Mouse (Mus musculus): Measurements from ENCODE around the gene Tnnt3. TPM values are rescaled to one million over a fixed set of nuclear protein-coding genes. Genes with fewer than 3 reads are reported as not detected.

The Tnnt3 gene
- polyA plus RNA-seq, 1 experiment from 2014 or later = 1.6 TPM

GRCm38 (mm10) chr7:142478574-142478973 lies 20.1 kb upstream of the Tnnt3 start:
- no peak for ATAC-seq (replicated peaks)
- 39% methylated on average over 2 of the region's 2 CpGs for WGBS

DNA sequence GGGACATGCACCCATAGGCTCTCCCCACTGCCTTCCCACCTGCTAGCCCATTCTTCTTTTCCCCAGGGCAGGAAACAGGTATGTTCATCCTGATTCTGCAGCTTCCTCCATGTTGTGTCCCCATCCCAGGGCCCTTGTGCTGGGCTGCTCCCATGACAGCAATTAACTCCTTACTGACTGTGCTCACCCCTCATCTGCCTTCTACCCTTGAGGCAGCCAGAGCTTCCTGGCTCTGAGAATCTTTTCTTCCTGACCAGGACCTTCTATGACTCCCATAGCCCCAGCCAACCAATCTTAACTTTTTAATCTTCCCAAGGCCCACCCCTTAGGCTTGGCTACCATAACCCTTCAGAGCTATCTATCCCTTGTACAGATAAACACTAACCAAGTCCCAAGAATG lies 19.3 kb upstream of the Tnnt3 start:
- no peaks in the 10 kb centered on the region for H3K36me3 ChIP-seq (replicated peaks)
- no peaks in the 10 kb centered on the region for H3K9me3 ChIP-seq
- H3K9ac ChIP-seq = no peak overlapping the region
- no peak overlapping the region for H3K27ac ChIP-seq
- H3K27me3 ChIP-seq (replicated peaks) = no peaks in the 10 kb centered on the region
- no peak for ATAC-seq (replicated peaks)
- peaks cover 17% of the 10 kb centered on the region for H3K4me1 ChIP-seq
- H3K4me2 ChIP-seq = no peak overlapping the region
- no peak overlapping the region for H3K4me3 ChIP-seq

More at GRCm38 (mm10) chr7:142478574-142478973, 20.1 kb upstream of the Tnnt3 start:
- Histone ChIP-seq H3K27ac (no peak overlapping the region), H3K4me3 (no peak overlapping the region), H3K9ac (no peak overlapping the region), H3K4me2 (no peak overlapping the region), H3K36me3 (replicated peaks) (no peaks in the 10 kb centered on the region), H3K4me1 (peaks cover 17% of the 10 kb centered on the region), H3K9me3 (no peaks in the 10 kb centered on the region), H3K27me3 (replicated peaks) (no peaks in the 10 kb centered on the region)

- no peak for ATAC-seq (replicated peaks)
- WGBS = 93% methylated on average over 3 of the region's 3 CpGs
- Histone ChIP-seq H3K9me3 (no peaks in the 10 kb centered on the region), H3K4me2 (no peak overlapping the region), H3K36me3 (replicated peaks) (no peaks in the 10 kb centered on the region), H3K27me3 (replicated peaks) (no peaks in the 10 kb centered on the region), H3K4me1 (peaks cover 17% of the 10 kb centered on the region), H3K4me3 (no peak overlapping the region), H3K27ac (no peak overlapping the region), H3K9ac (no peak overlapping the region)
Measured at GRCm38 (mm10) chr7:142479886-142480285, 18.8 kb upstream of the Tnnt3 start.

- WGBS = 96% methylated on average over 3 of the region's 3 CpGs
- H3K9me3 ChIP-seq = no peaks in the 10 kb centered on the region
- H3K4me1 ChIP-seq = peaks cover 17% of the 10 kb centered on the region
- H3K27ac ChIP-seq = no peak overlapping the region
- H3K9ac ChIP-seq = no peak overlapping the region
- no peak for ATAC-seq (replicated peaks)
- H3K36me3 ChIP-seq (replicated peaks) = no peaks in the 10 kb centered on the region
- H3K4me3 ChIP-seq = no peak overlapping the region
- no peaks in the 10 kb centered on the region for H3K27me3 ChIP-seq (replicated peaks)
- no peak overlapping the region for H3K4me2 ChIP-seq
Measured at GRCm38 (mm10) chr7:142480661-142481060, 18.0 kb upstream of the Tnnt3 start.

DNA sequence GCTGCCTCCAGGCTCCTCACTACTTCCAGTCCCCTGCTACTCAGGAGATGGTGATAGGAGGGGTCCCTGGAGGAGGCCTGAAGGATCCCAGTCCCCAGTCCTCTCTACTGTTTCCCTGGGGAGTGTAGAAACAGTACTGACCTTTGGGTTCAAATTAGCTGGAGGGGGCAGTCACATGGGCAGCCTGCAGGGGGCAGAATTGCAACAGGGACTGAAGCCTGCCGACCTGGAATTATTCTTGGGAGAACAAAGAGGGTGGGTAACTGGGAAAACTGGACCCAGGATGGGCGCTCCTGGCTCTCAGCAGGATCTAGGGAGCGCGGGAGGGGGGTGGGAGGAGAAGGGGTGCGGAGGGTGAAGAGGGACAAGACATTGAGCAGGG lies 17.5 kb upstream of the Tnnt3 start:
- peak overlapping the region; percentile 42; the same call in 1 of the 2 replicates for H3K27ac ChIP-seq
- H3K9ac ChIP-seq = peak overlapping the region; percentile 47; the same call in 1 of the 2 replicates
- peak overlapping the region; percentile 52 for H3K4me2 ChIP-seq
- H3K4me3 ChIP-seq = peak overlapping the region; percentile 19
- no peak for ATAC-seq (replicated peaks)
- H3K36me3 ChIP-seq (replicated peaks) = no peaks in the 10 kb centered on the region
- H3K27me3 ChIP-seq (replicated peaks) = no peaks in the 10 kb centered on the region
- H3K9me3 ChIP-seq = no peaks in the 10 kb centered on the region
- peaks cover 17% of the 10 kb centered on the region for H3K4me1 ChIP-seq
- WGBS = 4% methylated on average over 5 of the region's 5 CpGs

- Histone ChIP-seq H3K27me3 (replicated peaks) (no peaks in the 10 kb centered on the region), H3K27ac (peak overlapping the region; percentile 42; the same call in 1 of the 2 replicates), H3K9me3 (no peaks in the 10 kb centered on the region), H3K4me2 (peak overlapping the region; percentile 52), H3K9ac (peak overlapping the region; percentile 47), H3K4me1 (peaks cover 17% of the 10 kb centered on the region), H3K36me3 (replicated peaks) (no peaks in the 10 kb centered on the region), H3K4me3 (peak overlapping the region; percentile 19)
- 4% methylated on average over 21 of the region's 22 CpGs for WGBS
- ATAC-seq (replicated peaks) = peak; percentile 56
Measured at GRCm38 (mm10) chr7:142481568-142482255, 16.9 kb upstream of the Tnnt3 start.

DNA sequence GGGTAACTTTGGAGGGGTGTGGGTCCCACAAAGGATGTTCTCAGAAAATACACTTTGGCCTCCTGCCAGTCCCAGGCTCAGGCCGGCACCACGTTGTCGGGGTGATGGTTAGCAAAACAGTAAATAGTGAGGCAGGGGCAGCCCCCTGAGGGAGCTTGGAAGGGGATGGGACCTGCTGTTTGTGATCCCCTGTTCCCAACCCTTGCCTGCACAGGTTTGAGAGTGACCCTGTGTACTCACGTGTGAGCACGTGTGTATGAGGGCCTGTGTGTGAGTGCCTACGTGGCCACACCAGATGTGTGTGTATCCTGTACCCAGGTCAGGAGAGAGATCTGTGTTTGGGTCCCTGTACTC lies 16.4 kb upstream of the Tnnt3 start:
- H3K27ac ChIP-seq = 0 out of 2 replicates have a peak overlapping the region, but pooled peaks have one; percentile 42
- H3K9me3 ChIP-seq = no peaks in the 10 kb centered on the region
- H3K27me3 ChIP-seq (replicated peaks) = no peaks in the 10 kb centered on the region
- H3K4me1 ChIP-seq = peaks cover 18% of the 10 kb centered on the region
- no peak overlapping the region for H3K4me3 ChIP-seq
- ATAC-seq (replicated peaks) = peak; percentile 9; the same call in 1 of the 2 replicates
- H3K36me3 ChIP-seq (replicated peaks) = no peaks in the 10 kb centered on the region
- H3K4me2 ChIP-seq = peak overlapping the region; percentile 52; the same call in 1 of the 2 replicates
- 19% methylated on average over 6 of the region's 6 CpGs for WGBS
- H3K9ac ChIP-seq = 0 out of 2 replicates have a peak overlapping the region, but pooled peaks have one; percentile 47

- peaks cover 23% of the 10 kb centered on the region for H3K4me1 ChIP-seq
- 54% methylated on average over 11 of the region's 11 CpGs for WGBS
- H3K27ac ChIP-seq = no peak overlapping the region
- H3K4me2 ChIP-seq = no peak overlapping the region
- no peaks in the 10 kb centered on the region for H3K9me3 ChIP-seq
- H3K9ac ChIP-seq = no peak overlapping the region
- H3K36me3 ChIP-seq (replicated peaks) = no peaks in the 10 kb centered on the region
- no peak overlapping the region for H3K4me3 ChIP-seq
- H3K27me3 ChIP-seq (replicated peaks) = no peaks in the 10 kb centered on the region
- ATAC-seq (replicated peaks) = no peak
Measured at GRCm38 (mm10) chr7:142483136-142483535, 15.5 kb upstream of the Tnnt3 start.

DNA sequence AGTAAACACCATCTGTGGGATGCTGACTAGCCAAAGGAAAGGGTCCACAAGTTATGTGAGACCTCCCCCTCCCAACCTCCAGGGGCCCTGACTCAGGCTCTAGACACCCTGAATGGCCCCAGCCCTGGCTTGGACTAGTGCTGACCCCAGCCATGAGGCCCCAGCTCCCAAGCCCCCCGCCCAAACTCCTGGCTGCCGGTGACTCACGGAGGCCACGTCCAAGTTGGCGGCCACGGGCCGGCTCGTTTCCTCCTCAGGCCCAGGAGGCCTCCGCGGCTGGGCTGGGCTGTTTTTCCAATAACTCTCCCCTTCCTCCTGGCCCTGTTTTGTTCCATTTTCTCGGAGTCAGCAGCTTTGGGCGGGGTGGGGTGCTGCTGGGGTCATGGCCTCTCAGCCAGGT lies 13.9 kb upstream of the Tnnt3 start:
- H3K9me3 ChIP-seq = no peaks in the 10 kb centered on the region
- H3K27ac ChIP-seq = no peak overlapping the region
- 86% methylated on average over 12 of the region's 12 CpGs for WGBS
- ATAC-seq (replicated peaks) = no peak
- H3K27me3 ChIP-seq (replicated peaks) = no peaks in the 10 kb centered on the region
- H3K4me2 ChIP-seq = no peak overlapping the region
- no peaks in the 10 kb centered on the region for H3K36me3 ChIP-seq (replicated peaks)
- H3K4me1 ChIP-seq = peaks cover 23% of the 10 kb centered on the region
- no peak overlapping the region for H3K4me3 ChIP-seq
- no peak overlapping the region for H3K9ac ChIP-seq

DNA sequence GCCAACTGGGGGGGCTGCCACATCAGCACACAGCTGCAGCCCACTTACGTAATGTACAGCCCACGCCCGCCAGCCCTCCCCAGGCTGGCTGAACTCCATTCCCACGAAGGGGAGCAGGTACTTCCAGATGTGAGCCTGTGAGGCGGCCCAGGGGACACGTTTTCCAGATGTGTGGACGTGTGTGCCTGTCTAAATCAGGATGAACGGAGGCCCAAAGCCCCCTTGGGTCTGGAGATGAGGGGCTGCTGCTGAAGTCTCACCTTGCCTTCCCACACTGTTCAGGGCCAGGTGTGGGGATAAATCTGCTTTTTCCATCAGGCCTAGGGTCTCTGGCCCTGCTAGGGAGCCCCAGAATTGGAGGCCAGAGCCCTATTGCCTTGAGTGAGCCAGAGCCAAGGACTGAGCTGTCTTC lies 11.9 kb upstream of the Tnnt3 start:
- H3K36me3 ChIP-seq (replicated peaks) = no peaks in the 10 kb centered on the region
- H3K9ac ChIP-seq = no peak overlapping the region
- H3K4me3 ChIP-seq = no peak overlapping the region
- H3K4me1 ChIP-seq = peaks cover 17% of the 10 kb centered on the region
- no peaks in the 10 kb centered on the region for H3K9me3 ChIP-seq
- no peak for ATAC-seq (replicated peaks)
- no peak overlapping the region for H3K27ac ChIP-seq
- 75% methylated on average over 8 of the region's 8 CpGs for WGBS
- no peaks in the 10 kb centered on the region for H3K27me3 ChIP-seq (replicated peaks)
- H3K4me2 ChIP-seq = no peak overlapping the region

DNA sequence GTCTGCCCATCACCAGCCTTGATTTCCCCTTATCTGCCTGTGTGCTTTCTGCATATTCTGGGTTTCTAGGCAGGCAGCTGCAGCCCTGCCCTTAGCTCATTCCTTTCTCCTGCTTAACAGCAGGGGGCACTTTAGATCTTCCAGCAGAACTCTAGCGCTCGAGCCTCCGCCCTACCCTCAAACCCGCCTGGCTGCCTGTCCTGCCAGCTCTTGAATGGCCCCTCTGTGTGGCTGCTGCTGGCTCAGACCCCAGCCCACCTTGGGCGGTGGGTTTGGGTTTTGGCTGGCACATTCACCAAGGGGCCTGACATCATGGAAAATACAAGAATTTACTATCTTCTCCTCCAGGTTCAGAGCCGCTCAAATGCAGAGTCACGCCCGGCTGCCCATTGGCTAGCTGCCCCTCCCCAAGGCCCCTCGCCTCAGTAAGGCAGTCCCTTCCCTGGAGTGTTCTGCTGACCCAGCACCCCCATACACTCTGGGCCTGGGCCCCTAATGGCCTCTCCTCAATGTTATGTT lies 11.2 kb upstream of the Tnnt3 start:
- H3K9me3 ChIP-seq = no peaks in the 10 kb centered on the region
- no peaks in the 10 kb centered on the region for H3K27me3 ChIP-seq (replicated peaks)
- 10% methylated on average over 9 of the region's 9 CpGs for WGBS
- 0 out of 2 replicates have a peak overlapping the region, but pooled peaks have one; percentile 24 for H3K4me2 ChIP-seq
- H3K4me3 ChIP-seq = no peak overlapping the region
- H3K4me1 ChIP-seq = peaks cover 11% of the 10 kb centered on the region; the same call in 1 of the 2 replicates
- H3K27ac ChIP-seq = no peak overlapping the region
- H3K9ac ChIP-seq = no peak overlapping the region
- H3K36me3 ChIP-seq (replicated peaks) = no peaks in the 10 kb centered on the region
- ATAC-seq (replicated peaks) = peak; percentile 57

- H3K9ac ChIP-seq = no peak overlapping the region
- peaks cover 10% of the 10 kb centered on the region; the same call in 1 of the 2 replicates for H3K4me1 ChIP-seq
- H3K4me3 ChIP-seq = no peak overlapping the region
- H3K4me2 ChIP-seq = no peak overlapping the region
- H3K27ac ChIP-seq = no peak overlapping the region
- 77% methylated on average over 3 of the region's 3 CpGs for WGBS
- H3K27me3 ChIP-seq (replicated peaks) = no peaks in the 10 kb centered on the region
- no peaks in the 10 kb centered on the region for H3K9me3 ChIP-seq
- ATAC-seq (replicated peaks) = no peak
- no peaks in the 10 kb centered on the region for H3K36me3 ChIP-seq (replicated peaks)
Measured at GRCm38 (mm10) chr7:142488053-142488452, 10.6 kb upstream of the Tnnt3 start.

- H3K4me3 ChIP-seq = no peak overlapping the region
- no peak overlapping the region for H3K27ac ChIP-seq
- H3K4me1 ChIP-seq = no peaks in the 10 kb centered on the region
- H3K4me2 ChIP-seq = no peak overlapping the region
- H3K36me3 ChIP-seq (replicated peaks) = no peaks in the 10 kb centered on the region
- no peak overlapping the region for H3K9ac ChIP-seq
- no peaks in the 10 kb centered on the region for H3K9me3 ChIP-seq
- H3K27me3 ChIP-seq (replicated peaks) = no peaks in the 10 kb centered on the region
- no peak for ATAC-seq (replicated peaks)
- 88% methylated on average over 8 of the region's 8 CpGs for WGBS
Measured at GRCm38 (mm10) chr7:142493535-142493934, 5.1 kb upstream of the Tnnt3 start.
